Mouse (Mus musculus) liver, postnatal 0 days (tissue): Measurements from ENCODE around the gene Lck.

Experiments used
- CTCF ChIP-seq: sonication (generic); IDR thresholded peaks from 2 replicates; pipeline ENCODE4 v1.5.1; 2016; ENCODE audit warnings: antibody characterized with exemption, low read depth
- EP300 ChIP-seq: IDR thresholded peaks from 2 replicates; pipeline ENCODE4 v1.6.1; 2016; ENCODE audit warnings: antibody characterized with exemption, low read depth, mild to moderate bottlenecking

- no peak for TF ChIP-seq CTCF
- no peak for TF ChIP-seq EP300
Measured at GRCm38 (mm10) chr4:129558321-129558955, 15.0 kb downstream of the Lck start.
